Mouse (Mus musculus) gonadal fat pad, adult 2 months (tissue): ENCODE results near the gene Selenow. TPM values are rescaled to one million over a fixed set of nuclear protein-coding genes. Genes with fewer than 3 reads are reported as not detected.

ENCODE experiments used
- DNase-seq: peaks from one replicate; pipeline ENCODE4 v3.0.0-alpha.2; 2012; ENCODE audit warnings: low read depth
- polyA plus RNA-seq: library from polyadenylated mRNA; depleted of rRNA; stranded (reverse); fragments of >200 nt; gene quantifications from 2 replicates; pipeline ENCODE4 v1.2.3, GENCODE M21; 2012; rRNA removed

Selenow gene
- polyA plus RNA-seq, 1 experiment, result 392 TPM

GRCm38 (mm10) chr7:15905861-15906260 is 16.3 kb downstream of the Selenow start:
- no peak for DNase-seq

DNA sequence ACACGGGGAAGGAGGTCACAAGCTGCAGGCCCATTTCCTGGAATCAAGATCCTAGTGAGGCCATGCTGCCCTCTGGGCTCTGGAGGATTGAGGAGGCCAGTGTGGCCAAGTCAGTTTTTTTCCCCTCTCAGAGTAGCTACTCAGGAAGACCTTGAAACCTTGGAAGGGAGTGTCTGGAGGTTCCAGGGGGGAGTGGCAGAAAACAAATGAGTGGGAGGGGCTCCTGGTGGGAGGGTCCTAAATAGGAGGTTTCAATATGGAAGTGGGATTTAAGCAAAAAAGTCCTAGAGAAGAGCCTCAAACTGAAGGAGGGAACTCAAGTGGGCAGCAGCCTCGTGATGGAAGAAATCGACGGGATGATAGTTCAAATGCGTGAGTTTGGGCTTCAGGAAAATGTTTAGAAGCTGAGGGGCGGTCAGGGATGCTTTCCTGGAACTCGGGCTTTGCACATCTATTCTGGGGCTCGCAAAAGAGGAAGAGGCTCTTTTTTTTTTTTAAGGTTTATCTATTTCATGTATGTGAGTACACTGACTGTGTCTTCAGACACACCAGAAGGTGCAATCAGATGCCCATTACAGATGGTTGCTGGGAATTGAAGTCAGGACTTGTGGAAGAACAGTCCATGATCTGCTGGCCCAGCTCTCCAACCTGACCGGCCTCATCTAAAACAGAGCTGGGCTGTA is 20.7 kb downstream of the Selenow start:
- no peak for DNase-seq

GRCm38 (mm10) chr7:15894251-15894650 is 28.0 kb downstream of the Selenow start:
- DNase-seq, result no peak

DNA sequence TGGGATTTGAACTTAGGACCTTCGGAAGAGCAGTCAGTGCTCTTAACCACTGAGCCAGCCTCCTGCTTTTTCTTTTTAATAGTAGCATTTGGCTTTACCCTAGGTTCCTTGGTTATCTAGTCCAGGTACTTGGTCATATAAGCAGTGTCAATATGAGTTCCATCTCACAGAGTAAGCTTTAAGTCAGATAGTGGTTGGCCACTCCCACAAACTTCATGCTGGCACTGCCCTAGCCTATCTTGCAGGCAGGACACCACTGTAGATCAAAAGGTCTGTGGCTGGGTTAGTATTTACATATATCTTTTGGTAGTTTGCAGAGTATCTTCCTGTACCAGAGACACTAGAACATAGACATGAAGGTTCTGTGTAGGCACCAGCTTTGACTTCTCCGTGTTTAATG is 38.1 kb downstream of the Selenow start:
- DNase-seq, result no peak

GRCm38 (mm10) chr7:15882317-15882716 is 39.9 kb downstream of the Selenow start, which contains the start of gene Crxos:
TSS of gene Crxos (plus strand) at chr7:15882617.
- DNase-seq, result no peak

GRCm38 (mm10) chr7:15881831-15882230 is 40.4 kb downstream of the Selenow start:
- no peak for DNase-seq

- no peak for DNase-seq
Measured at GRCm38 (mm10) chr7:15881388-15881787, 40.8 kb downstream of the Selenow start.

GRCm38 (mm10) chr7:15879756-15880155 is 42.4 kb downstream of the Selenow start, which contains the start of gene Crx:
TSS of gene Crx (minus strand) at chr7:15879968.
- no peak for DNase-seq

Other genes with a start within 250 kb of the Selenow start
- gene Obox5, start 172.3 kb downstream of the Selenow start, polyA plus RNA-seq, result not detected in 2 replicates
- not detected in 2 replicates for gene Obox6, start 82.7 kb downstream of the Selenow start, polyA plus RNA-seq
- not detected in 2 replicates for gene Crx, start 42.4 kb downstream of the Selenow start, polyA plus RNA-seq
- not detected in 2 replicates for gene Crxos, start 39.8 kb downstream of the Selenow start, polyA plus RNA-seq
- 102 and 118 TPM in 2 replicates for gene Nop53, start 23.7 kb upstream of the Selenow start, polyA plus RNA-seq
- 251 and 304 TPM in 2 replicates for gene Ehd2, start 45.2 kb upstream of the Selenow start, polyA plus RNA-seq
- 3.7 and 6.6 TPM in 2 replicates for gene Bicra, start 125.5 kb upstream of the Selenow start, polyA plus RNA-seq
- 0.19 and 0.36 TPM in 2 replicates for gene Zfp541, start 139.4 kb upstream of the Selenow start, polyA plus RNA-seq
- gene Napa, start 176.1 kb upstream of the Selenow start, polyA plus RNA-seq, result 234 and 275 TPM in 2 replicates
- 29.9 and 30.9 TPM in 2 replicates for gene Kptn, start 197.5 kb upstream of the Selenow start, polyA plus RNA-seq
- 0.78 and 1.3 TPM in 2 replicates for gene Slc8a2, start 207.4 kb upstream of the Selenow start, polyA plus RNA-seq